Mouse (Mus musculus) MEL (cell line): ENCODE data around the gene Atp6v1b1.

Experiments used
- CTCF ChIP-seq, 3 experiments: IDR thresholded peaks in 2 of 3; conservative IDR thresholded peaks in 1 of 3; 2 replicates each; pipeline ENCODE4 v1.5.1; 2011 to 2012; ENCODE audit warnings: low read length in 3 of 3, low read depth in 2 of 3, mild to moderate bottlenecking in 2 of 3, improper control_type of control experiment in 1 of 3, inconsistent platforms in 1 of 3, mixed read lengths in 1 of 3, moderate library complexity in 1 of 3; ENCODE audit not compliant: control insufficient read depth in 1 of 3, insufficient read depth in 1 of 3, poor library complexity in 1 of 3, severe bottlenecking in 1 of 3
- E2F4 ChIP-seq: IDR thresholded peaks from 2 replicates; pipeline ENCODE4 v1.6.1; 2011; ENCODE audit warnings: low read depth, low read length, improper control_type of control experiment, borderline replicate concordance
- GATA1 ChIP-seq: IDR thresholded peaks from 2 replicates; pipeline ENCODE4 v1.6.1; 2011; ENCODE audit warnings: low read depth, low read length, improper control_type of control experiment
- HCFC1 ChIP-seq: IDR thresholded peaks from 2 replicates; pipeline ENCODE4 v1.6.1; 2012; ENCODE audit warnings: low read depth, mild to moderate bottlenecking, inconsistent platforms, low read length, improper control_type of control experiment, moderate library complexity
- MXI1 ChIP-seq: IDR thresholded peaks from 2 replicates; pipeline ENCODE4 v1.6.1; 2011; ENCODE audit warnings: mild to moderate bottlenecking, low read depth, low read length, improper control_type of control experiment
- MYB ChIP-seq: IDR thresholded peaks from 2 replicates; pipeline ENCODE4 v1.6.1; 2011; ENCODE audit warnings: mild to moderate bottlenecking, low read depth, low read length, improper control_type of control experiment
- POLR2A ChIP-seq, 2 experiments: IDR thresholded peaks; 2 replicates each; pipeline ENCODE4 v1.6.1; 2011 to 2012; ENCODE audit warnings: low read length in 2 of 2, mild to moderate bottlenecking in 2 of 2, control low read depth in 1 of 2, improper control_type of control experiment in 1 of 2, low read depth in 1 of 2, moderate library complexity in 1 of 2; ENCODE audit not compliant: control insufficient read depth in 1 of 2, insufficient read depth in 1 of 2, poor library complexity in 1 of 2
- SIN3A ChIP-seq: IDR thresholded peaks from 2 replicates; pipeline ENCODE4 v1.6.1; 2012; ENCODE audit warnings: low read length, improper control_type of control experiment, inconsistent platforms

- TF ChIP-seq POLR2A (IDR thresholded peaks at IDR 0.05; ENCODE audit: control insufficient read depth in 1 of 2, insufficient read depth in 1 of 2, low read depth in 1 of 2, low read length in 2 of 2, poor library complexity in 1 of 2) (no peak), GATA1 (no peak), E2F4 (no peak), CTCF (IDR thresholded peaks at IDR 0.05 in 2 of 3, conservative IDR thresholded peaks at IDR 0.05 in 1 of 3; ENCODE audit: control insufficient read depth in 1 of 3, insufficient read depth in 1 of 3, low read depth in 2 of 3, low read length in 3 of 3, poor library complexity in 1 of 3, severe bottlenecking in 1 of 3) (no peak), SIN3A (no peak), MXI1 (no peak), HCFC1 (no peak), MYB (no peak)
These were observed 1.8 kb downstream of the Atp6v1b1 start for GRCm38 (mm10) chr6:83744557-83744956.
